Mouse (Mus musculus) Patski (cell line): ENCODE results near the gene Sugct. TPM values are rescaled to one million over a fixed set of nuclear protein-coding genes. Genes with fewer than 3 reads are reported as not detected.
A peak's percentile ranks its signal among the peaks of the same experiment; 100 is the strongest.

Experiments used
- ATAC-seq: fragments of 100-300 bp; one replicate; pipeline ENCODE4 v1.8.0; 2021
- CTCF ChIA-PET: fragments of 350-600 bp; sonication (Branson Sonifier 250); formaldehyde crosslinking; loops from one replicate; lab custom pipeline; 2022; ENCODE audit warnings: inconsistent platforms; lab: Charles Lee
- POLR2A ChIA-PET: fragments of 350-600 bp; sonication (Branson Sonifier 250); formaldehyde crosslinking; loops from one replicate; lab custom pipeline; 2022; ENCODE audit warnings: antibody characterized with exemption, inconsistent platforms; lab: Charles Lee
- DNase-seq: peaks from one replicate; pipeline ENCODE4 v3.0.0-alpha.2; 2011; ENCODE audit warnings: low read depth, low spot score
- H3K27me3 ChIP-seq: fragments of 371-371 bp; one replicate; pipeline ENCODE4 v1.5.1; 2021
- CTCF ChIP-seq: fragments of 100-300 bp; IDR thresholded peaks from one replicate; pipeline ENCODE4 v1.5.1; 2021
- in situ Hi-C: fragments of 300-500 bp; cut with MboI; formaldehyde crosslinking; loops from 3 replicates; pipeline ENCODE4 v1.11.1; 2018; ENCODE audit warnings: low pct_unique_long_range_greater_than_20kb, mixed read lengths
- polyA plus RNA-seq: library from polyadenylated mRNA; unstranded; gene quantifications from one replicate; pipeline ENCODE4 v1.2.3, GENCODE M21; 2021

The Sugct gene
- polyA plus RNA-seq, 1 experiment from 2014 or later = 11.4 TPM

DNA sequence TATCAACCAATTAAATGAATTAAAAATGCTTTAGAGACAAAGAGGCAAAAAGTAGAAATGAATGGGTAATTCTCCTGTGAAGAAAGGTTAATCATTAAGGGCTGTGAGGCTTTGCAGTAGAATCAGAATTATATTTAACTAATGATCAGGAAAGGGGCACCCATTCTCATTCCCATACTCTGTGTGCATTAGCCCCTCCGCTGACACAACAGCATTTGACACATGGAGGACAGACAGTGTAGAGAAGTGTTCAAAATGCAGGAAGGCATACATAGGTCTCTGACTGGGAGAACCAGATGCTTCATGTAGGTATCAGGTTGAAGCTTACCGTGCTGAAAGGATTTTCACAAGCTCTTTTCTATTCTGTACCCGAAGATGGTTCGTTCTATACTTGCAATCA, 393.8 kb downstream of the Sugct start:
- ATAC-seq = no peak

DNA sequence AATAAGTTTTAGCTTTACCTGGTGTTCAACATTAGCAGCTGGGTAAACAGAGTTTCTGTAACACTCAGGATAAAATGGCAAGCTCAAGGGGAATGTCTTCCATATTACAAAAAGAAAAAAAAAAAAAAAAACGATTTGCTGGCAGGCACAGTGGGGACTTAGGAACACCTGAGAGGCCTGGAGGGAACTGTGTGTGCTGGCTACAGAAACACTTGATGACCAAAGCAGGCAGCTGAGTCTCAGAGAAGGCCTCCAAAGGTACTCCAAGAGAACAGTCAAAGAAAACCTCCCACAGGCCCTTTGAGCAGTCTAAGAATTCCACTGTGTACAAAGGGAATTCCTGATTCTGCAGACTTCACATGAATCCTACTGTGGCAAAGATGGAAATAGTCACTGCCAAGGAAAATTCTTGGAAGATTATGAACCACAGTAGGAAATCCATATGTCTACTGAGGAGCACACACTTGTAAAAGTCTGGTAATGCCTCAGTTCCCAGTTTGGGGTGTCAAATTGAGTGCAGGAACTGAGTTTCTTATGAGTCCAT, 397.8 kb downstream of the Sugct start:
- in situ Hi-C loops = no loop called here
- no peak for TF ChIP-seq CTCF
- CTCF ChIA-PET = interaction anchor here (2.2 kb wide), 1 partner anchor 12 kb away, joined by 5 read pairs; no protein-coding TSS in a partner anchor
- ATAC-seq = no peak
- H3K27me3 ChIP-seq = no peaks in the 10 kb centered on the region
- POLR2A ChIA-PET = interaction anchor here (0.6 to 0.7 kb wide), 2 partner anchors 53 to 329 kb away, joined by 4 to 6 read pairs; no protein-coding TSS in a partner anchor
- no peak for DNase-seq

More for the DNA sequence above, 393.8 kb downstream of the Sugct start:
- no peaks in the 10 kb centered on the region for H3K27me3 ChIP-seq
- ChIA-PET CTCF (no interaction called here), POLR2A (no interaction called here)
- in situ Hi-C loops = no loop called here
- no peak for TF ChIP-seq CTCF
- no peak for DNase-seq

DNA sequence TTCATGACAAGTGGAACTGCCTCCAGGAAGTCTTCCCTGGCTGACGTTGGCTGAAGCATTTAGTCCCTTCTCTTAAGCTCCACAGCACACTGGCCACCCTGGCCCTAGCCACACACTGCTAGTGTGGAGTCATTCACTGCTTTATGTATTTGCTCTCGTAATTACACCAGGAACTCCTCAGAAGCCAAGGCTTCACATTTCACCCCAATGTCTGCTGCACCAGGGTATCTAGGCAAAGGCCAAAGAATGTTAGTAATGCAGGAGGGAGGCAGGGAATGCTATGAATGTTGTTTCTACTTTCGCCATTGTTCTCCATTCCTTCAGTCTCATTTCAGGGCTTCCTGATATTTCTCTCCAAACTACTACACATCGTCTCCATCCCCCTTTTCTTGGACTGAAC, 398.4 kb downstream of the Sugct start:
- DNase-seq (peak; percentile 13), ATAC-seq (peak; percentile 94)
- H3K27me3 ChIP-seq = no peaks in the 10 kb centered on the region
- ChIA-PET POLR2A (interaction anchor here (0.6 to 0.7 kb wide), 2 partner anchors 53 to 328 kb away, joined by 4 to 6 read pairs; no protein-coding TSS in a partner anchor), CTCF (interaction anchor here (2.2 kb wide), 1 partner anchor 12 kb away, joined by 5 read pairs; no protein-coding TSS in a partner anchor)
- in situ Hi-C loops = no loop called here
- no peak for TF ChIP-seq CTCF

DNA sequence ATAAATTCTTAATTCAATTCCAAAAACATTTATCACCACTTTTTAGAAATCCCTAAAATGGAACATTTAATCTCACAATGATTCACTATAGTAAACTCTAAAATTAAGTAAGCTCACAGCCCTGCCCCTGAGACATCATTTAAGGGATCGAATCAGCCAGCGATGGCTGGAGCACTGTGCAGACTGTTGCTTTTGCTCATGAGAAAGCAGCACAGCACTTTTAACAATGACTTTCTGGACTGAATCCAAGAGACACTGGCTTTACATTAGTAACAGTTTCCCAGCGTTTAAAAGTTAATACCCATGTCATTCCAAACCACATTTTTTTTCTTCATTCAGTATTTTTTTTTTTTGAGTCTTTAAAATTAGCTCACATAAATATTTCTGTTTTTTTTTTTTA, 398.9 kb downstream of the Sugct start:
- DNase-seq = peak; percentile 30
- ATAC-seq = no peak

DNA sequence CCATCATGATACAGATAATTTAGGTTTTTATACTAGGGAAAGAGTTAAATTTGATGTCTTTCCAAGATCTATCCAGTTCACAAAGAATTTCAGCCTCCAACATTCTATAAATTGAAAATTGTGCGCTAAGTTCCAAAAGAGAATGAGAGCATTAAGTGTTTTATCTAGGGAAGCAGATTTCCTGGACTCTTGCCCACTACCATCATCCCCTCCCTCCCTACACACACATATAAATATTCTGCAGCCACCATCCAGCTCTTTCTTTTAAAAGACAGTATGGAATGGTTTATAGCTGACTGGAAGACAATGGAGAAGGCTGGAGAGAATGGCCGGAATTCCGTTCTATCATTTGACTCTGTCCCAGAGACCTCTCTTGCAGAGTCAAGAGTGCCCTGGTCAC, 404.3 kb downstream of the Sugct start:
- no peak for TF ChIP-seq CTCF
- DNase-seq (no peak), ATAC-seq (no peak)
- in situ Hi-C loops = no loop called here
- ChIA-PET CTCF (no interaction called here), POLR2A (interaction anchor here (0.5 kb wide), 1 partner anchor 178 kb away, joined by 3 read pairs; no protein-coding TSS in a partner anchor)
- H3K27me3 ChIP-seq = no peaks in the 10 kb centered on the region

More for the DNA sequence above, 398.9 kb downstream of the Sugct start:
- in situ Hi-C loops = no loop called here
- CTCF ChIA-PET = interaction anchor here (2.2 kb wide), 1 partner anchor 11 kb away, joined by 5 read pairs; no protein-coding TSS in a partner anchor
- POLR2A ChIA-PET = no interaction called here
- no peak for TF ChIP-seq CTCF
- no peaks in the 10 kb centered on the region for H3K27me3 ChIP-seq

DNA sequence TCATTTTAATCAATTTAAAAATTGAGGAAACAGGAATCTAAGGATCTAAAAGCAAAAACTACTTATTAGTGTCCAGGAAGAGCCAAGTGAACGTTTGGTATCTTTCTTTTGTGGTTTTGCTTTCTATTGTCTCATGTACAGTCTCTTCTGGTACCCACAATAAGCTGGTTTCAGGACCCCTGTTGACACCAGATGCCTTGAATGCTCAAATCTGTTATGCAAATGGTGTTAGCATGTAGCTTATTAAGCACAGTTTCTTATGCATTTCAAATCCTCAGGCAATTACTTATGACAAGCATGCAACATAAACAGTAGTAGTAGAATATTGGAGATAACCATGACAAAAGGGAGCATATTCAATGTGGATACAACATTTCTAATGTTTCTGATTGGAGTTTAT, 407.0 kb downstream of the Sugct start:
- DNase-seq (no peak), ATAC-seq (no peak)
- CTCF ChIA-PET = interaction anchor here (0.7 kb wide), 1 partner anchor 1245 kb away, joined by 3 read pairs; no protein-coding TSS in a partner anchor
- TF ChIP-seq CTCF = no peak
- in situ Hi-C loops = no loop called here
- no peaks in the 10 kb centered on the region for H3K27me3 ChIP-seq
- POLR2A ChIA-PET = no interaction called here

DNA sequence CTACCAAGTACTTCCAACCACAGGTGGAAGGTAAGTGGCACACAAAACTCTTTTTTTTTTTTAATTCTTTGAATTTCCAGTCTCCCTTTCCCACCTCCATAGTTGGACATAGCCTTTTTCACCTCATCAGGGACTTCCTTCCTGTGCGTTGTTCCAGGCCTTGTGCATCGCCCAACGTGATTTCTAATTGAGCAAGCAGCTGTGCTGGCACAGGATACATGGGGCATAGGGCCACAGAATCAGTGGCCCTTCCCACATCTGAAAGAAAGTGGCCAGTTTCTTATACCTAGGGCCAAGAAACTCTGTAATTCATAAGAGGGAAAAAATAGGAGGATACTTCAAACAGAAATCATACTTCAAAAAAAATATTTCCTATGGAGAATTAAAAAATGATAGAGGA, 449.4 kb downstream of the Sugct start:
- in situ Hi-C loops = no loop called here
- POLR2A ChIA-PET = no interaction called here
- ATAC-seq (no peak), DNase-seq (no peak)
- no peaks in the 10 kb centered on the region for H3K27me3 ChIP-seq
- CTCF ChIA-PET = no interaction called here
- TF ChIP-seq CTCF = no peak

DNA sequence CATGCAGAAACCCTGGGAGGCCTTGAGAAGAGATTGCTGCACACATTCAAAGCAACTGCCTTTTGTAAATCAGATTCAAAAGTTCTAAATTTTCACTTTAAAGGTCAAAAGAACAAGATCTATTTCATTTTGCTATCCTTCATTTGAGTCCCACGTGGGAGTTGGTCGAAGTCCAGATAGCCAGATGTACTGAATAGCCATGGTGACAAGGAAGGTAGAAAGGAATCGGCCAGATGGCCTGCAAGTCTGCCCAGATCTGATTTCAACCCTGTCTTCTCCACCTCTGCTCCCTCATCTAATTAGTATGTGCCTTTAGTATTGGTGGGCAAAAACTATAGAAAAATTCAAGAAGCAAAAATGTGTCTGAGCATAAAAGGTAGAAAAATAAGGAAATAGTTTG, 478.8 kb downstream of the Sugct start:
- POLR2A ChIA-PET = no interaction called here
- no peak for TF ChIP-seq CTCF
- no peaks in the 10 kb centered on the region for H3K27me3 ChIP-seq
- ATAC-seq = no peak
- no peak for DNase-seq
- CTCF ChIA-PET = no interaction called here
- in situ Hi-C loops = loop anchor here (25.0 kb wide), 1 partner anchor 1204 kb away; the partner anchor contains the start of gene Inhba

DNA sequence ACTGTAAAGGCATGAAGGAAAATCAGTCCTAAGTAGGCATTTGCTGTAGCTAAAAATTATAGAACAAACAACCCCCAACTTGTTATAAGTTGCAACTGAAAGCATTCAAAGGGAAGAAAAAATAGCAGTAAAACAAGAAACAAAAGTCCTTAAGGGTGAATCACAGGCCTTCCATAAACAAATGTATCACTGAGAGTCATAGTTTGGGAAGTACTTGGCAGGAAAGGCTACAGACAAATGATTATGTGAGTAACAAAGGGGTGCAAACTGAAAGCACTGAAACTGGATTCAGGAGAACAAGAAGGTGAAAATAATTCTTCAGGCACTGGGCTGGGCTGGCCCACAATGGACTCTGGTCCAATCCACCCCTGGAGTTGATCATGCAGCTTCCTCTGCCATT, 482.7 kb downstream of the Sugct start:
- in situ Hi-C loops = loop anchor here (25.0 kb wide), 1 partner anchor 1200 kb away; the partner anchor contains the start of gene Inhba
- H3K27me3 ChIP-seq = no peaks in the 10 kb centered on the region
- no peak for TF ChIP-seq CTCF
- POLR2A ChIA-PET = no interaction called here
- ATAC-seq (peak; percentile 84), DNase-seq (peak; percentile 41)
- CTCF ChIA-PET = no interaction called here

DNA sequence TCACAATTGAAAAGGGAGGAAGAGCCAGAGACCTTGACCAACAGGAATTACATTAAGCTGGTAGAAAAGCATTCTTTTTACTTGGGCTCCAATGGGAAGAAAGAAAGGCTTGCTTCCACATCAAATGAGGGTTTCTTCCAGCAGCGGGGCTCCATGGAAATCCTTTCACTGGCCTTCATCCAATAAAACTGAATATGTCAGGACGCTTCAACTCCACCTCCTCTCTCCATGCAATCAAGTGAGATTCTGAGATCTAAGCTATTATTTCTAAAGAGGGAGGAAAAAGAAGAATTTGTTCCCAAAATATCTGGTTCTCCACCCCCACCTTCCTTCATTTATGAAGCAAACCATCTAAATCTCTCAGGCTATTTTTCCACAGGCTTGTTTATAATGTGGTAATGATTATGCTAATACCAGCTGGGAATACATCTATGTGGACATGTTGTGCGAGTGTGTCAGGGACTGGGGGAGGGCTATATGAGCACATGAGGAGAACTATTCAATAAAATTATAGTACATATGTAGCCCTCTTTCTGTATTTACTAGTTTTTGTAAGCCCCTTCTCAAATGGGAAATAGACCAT, 505.1 kb downstream of the Sugct start:
- no peak for TF ChIP-seq CTCF
- no peak for DNase-seq
- ATAC-seq = no peak
- in situ Hi-C loops = no loop called here
- ChIA-PET CTCF (interaction anchor here (1.5 kb wide), 1 partner anchor 14 kb away, joined by 4 read pairs; no protein-coding TSS in a partner anchor), POLR2A (no interaction called here)
- H3K27me3 ChIP-seq = no peaks in the 10 kb centered on the region

DNA sequence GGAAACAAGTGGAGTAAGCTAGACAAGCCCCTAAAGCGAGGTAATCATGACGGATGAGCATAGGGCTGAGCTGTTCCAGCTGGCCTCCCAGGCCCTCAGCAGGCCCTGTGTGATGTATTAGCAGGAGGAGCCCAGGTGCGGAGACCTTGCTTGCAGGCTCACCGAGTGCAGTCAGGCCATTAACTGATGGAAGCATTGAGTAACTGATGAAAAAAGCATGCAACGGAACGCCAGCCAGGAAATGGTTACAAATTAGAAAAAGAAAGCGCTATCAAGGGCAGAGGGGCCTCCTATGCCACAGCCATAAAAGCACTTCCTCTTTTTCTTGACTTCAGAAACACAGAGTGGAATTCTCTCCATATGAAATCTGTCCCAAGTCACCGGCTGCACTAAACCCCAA, 510.1 kb downstream of the Sugct start:
- POLR2A ChIA-PET = no interaction called here
- CTCF ChIA-PET = interaction anchor here (0.9 to 2.1 kb wide), 2 partner anchors 9 to 30 kb away, joined by 3 to 5 read pairs; no protein-coding TSS in a partner anchor
- in situ Hi-C loops = no loop called here
- ATAC-seq (no peak), DNase-seq (no peak)
- no peak for TF ChIP-seq CTCF
- H3K27me3 ChIP-seq = no peaks in the 10 kb centered on the region
